Mouse (Mus musculus): ENCODE data around the gene Rai1. TPM values are rescaled to one million over a fixed set of nuclear protein-coding genes. Genes with fewer than 3 reads are reported as not detected.

Gene Rai1
- total RNA-seq, 2 experiments from 2014 or later = 61.4 to 69.8 TPM

GRCm38 (mm10) chr11:60188275-60188853 lies 83.6 kb downstream of the Rai1 start:
- no peak for DNase-seq (ENCODE audit: low spot score in 2 of 2)

GRCm38 (mm10) chr11:60189501-60190040 lies 84.8 kb downstream of the Rai1 start:
- no peak for DNase-seq (ENCODE audit: low spot score in 2 of 2)

- DNase-seq (ENCODE audit: low spot score in 2 of 2) = no peak
Observed at GRCm38 (mm10) chr11:60190055-60190641, 85.3 kb downstream of the Rai1 start.

- DNase-seq (ENCODE audit: low spot score in 2 of 2) = no peak
Observed at GRCm38 (mm10) chr11:60192534-60192933, 87.7 kb downstream of the Rai1 start.

GRCm38 (mm10) chr11:60193556-60193955 lies 88.7 kb downstream of the Rai1 start:
- DNase-seq (ENCODE audit: low spot score in 2 of 2) = no peak

GRCm38 (mm10) chr11:60195108-60195507 lies 90.3 kb downstream of the Rai1 start:
- no peak for DNase-seq (ENCODE audit: low spot score in 2 of 2)

GRCm38 (mm10) chr11:60196344-60196743 lies 91.5 kb downstream of the Rai1 start:
- DNase-seq (ENCODE audit: low spot score in 2 of 2) = no peak

GRCm38 (mm10) chr11:60197998-60198619 lies 93.3 kb downstream of the Rai1 start:
- no peak for DNase-seq (ENCODE audit: low spot score in 2 of 2)

- no peak for DNase-seq (ENCODE audit: low spot score in 2 of 2)
Observed at GRCm38 (mm10) chr11:60198651-60199050, 93.8 kb downstream of the Rai1 start.

GRCm38 (mm10) chr11:60199702-60200184 lies 94.9 kb downstream of the Rai1 start:
- peak; percentile 77 to 83 for DNase-seq (ENCODE audit: low spot score in 2 of 2)

- DNase-seq (ENCODE audit: low spot score in 2 of 2) = no peak
Observed at GRCm38 (mm10) chr11:60200384-60200783, 95.6 kb downstream of the Rai1 start.

- no peak for DNase-seq (ENCODE audit: low spot score in 2 of 2)
Observed at GRCm38 (mm10) chr11:60202710-60203638, 98.2 kb downstream of the Rai1 start.

- DNase-seq (ENCODE audit: low spot score in 2 of 2) = no peak
Observed at GRCm38 (mm10) chr11:60205026-60205425, 100.2 kb downstream of the Rai1 start.

- DNase-seq (ENCODE audit: low spot score in 2 of 2) = no peak
Observed at GRCm38 (mm10) chr11:60206207-60206606, 101.4 kb downstream of the Rai1 start.

GRCm38 (mm10) chr11:60208201-60208600 lies 103.4 kb downstream of the Rai1 start:
- no peak for DNase-seq (ENCODE audit: low spot score in 2 of 2)

- DNase-seq (ENCODE audit: low spot score in 2 of 2) = no peak
Observed at GRCm38 (mm10) chr11:60208712-60209111, 103.9 kb downstream of the Rai1 start.

- peak in 1 of 2 experiments; percentile 57 for DNase-seq (ENCODE audit: low spot score in 2 of 2)
Observed at GRCm38 (mm10) chr11:60209217-60209932, 104.6 kb downstream of the Rai1 start.

- DNase-seq (ENCODE audit: low spot score in 2 of 2) = no peak
Observed at GRCm38 (mm10) chr11:60209933-60210249, 105.1 kb downstream of the Rai1 start.

GRCm38 (mm10) chr11:60210305-60210724 lies 105.5 kb downstream of the Rai1 start:
- DNase-seq (ENCODE audit: low spot score in 2 of 2) = peak; percentile 88 to 90

- no peak for DNase-seq (ENCODE audit: low spot score in 2 of 2)
Observed at GRCm38 (mm10) chr11:60211152-60211551, 106.3 kb downstream of the Rai1 start.

GRCm38 (mm10) chr11:60211761-60212160 lies 106.9 kb downstream of the Rai1 start:
- no peak for DNase-seq (ENCODE audit: low spot score in 2 of 2)
